Mouse (Mus musculus): ENCODE measurements around the gene Tmem159.

- no peak for TF ChIP-seq CTCF (IDR thresholded peaks at IDR 0.05; ENCODE audit: low read depth, low read length)
- TF ChIP-seq POLR2A (IDR thresholded peaks at IDR 0.05; ENCODE audit: extremely low read depth, insufficient read depth, low read length) = no peak
Measured at GRCm38 (mm10) chr7:120106356-120106755, 4.2 kb downstream of the Tmem159 start.
